Mouse (Mus musculus): Measurements from ENCODE around the gene Zfp111. TPM values are rescaled to one million over a fixed set of nuclear protein-coding genes. Genes with fewer than 3 reads are reported as not detected.

The Zfp111 gene
- polyA plus RNA-seq, 1 experiment, result 8.9 TPM

- Histone ChIP-seq H3K9ac (ENCODE audit: low read depth, poor library complexity, severe bottlenecking) (peak within 1 kb of the TSS; percentile 29), H3K4me1 (ENCODE audit: control insufficient read depth, insufficient read depth, low read length) (no peaks in the 10 kb centered on the region), H3K4me3 (ENCODE audit: low read depth, low read length) (peak within 1 kb of the TSS; percentile 99), H3K9me3 (replicated peaks; ENCODE audit: control insufficient read depth, insufficient read depth, low read length, poor library complexity, severe bottlenecking) (no peaks in the 10 kb centered on the region), H3K27me3 (ENCODE audit: control insufficient read depth, insufficient read depth, low read length, poor library complexity, severe bottlenecking) (no peaks in the 10 kb centered on the region), H3K36me3 (ENCODE audit: control insufficient read depth, insufficient read depth, low read length, poor library complexity, severe bottlenecking) (no peaks in the 10 kb centered on the region), H3K27ac (ENCODE audit: insufficient read depth, low read length) (no peak within 1 kb of the TSS)
- TF ChIP-seq EP300 (IDR thresholded peaks at IDR 0.05; ENCODE audit: insufficient read depth, low read depth, low read length), result no peak
- TF ChIP-seq CTCF (IDR thresholded peaks at IDR 0.05; ENCODE audit: low read depth, low read length), result no peak
- TF ChIP-seq POLR2A (IDR thresholded peaks at IDR 0.05; ENCODE audit: insufficient read depth, low read length), result no peak
Observed at GRCm38 (mm10) chr7:24174618-24175336, 36.5 kb downstream of the Zfp111 start, which contains the start of gene Zfp114. Gene Zfp114 (plus strand): TSS chr7:24175060.

- no peak for TF ChIP-seq EP300 (IDR thresholded peaks at IDR 0.05; ENCODE audit: insufficient read depth, low read depth, low read length)
- TF ChIP-seq CTCF (IDR thresholded peaks at IDR 0.05; ENCODE audit: low read depth, low read length), result no peak
- TF ChIP-seq POLR2A (IDR thresholded peaks at IDR 0.05; ENCODE audit: insufficient read depth, low read length), result no peak
Observed at GRCm38 (mm10) chr7:24172191-24172590, 39.1 kb downstream of the Zfp111 start.

DNA sequence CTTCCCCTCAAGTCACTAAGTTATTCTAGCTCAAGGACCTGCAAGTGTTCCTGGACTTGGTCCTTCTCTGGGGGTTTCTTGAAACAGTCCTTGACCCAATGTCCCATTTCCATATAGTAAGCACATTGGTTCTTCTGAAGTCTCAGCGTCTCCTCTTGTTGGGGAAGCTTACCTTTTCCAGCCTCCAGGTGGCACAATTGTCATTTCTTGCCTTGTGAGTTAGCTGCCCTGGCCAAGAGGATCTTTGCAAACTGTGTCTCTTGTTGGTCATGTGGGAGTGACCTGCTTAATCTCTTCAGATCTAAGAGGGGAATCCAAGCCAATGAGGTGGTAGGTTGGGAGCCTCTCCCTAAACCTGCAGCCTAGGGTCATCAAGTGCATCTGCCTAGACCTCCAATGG, 58.0 kb downstream of the Zfp111 start:
- Histone ChIP-seq H3K9me3 (replicated peaks; ENCODE audit: control insufficient read depth, insufficient read depth, low read length, poor library complexity, severe bottlenecking) (no peaks in the 10 kb centered on the region; the same call in 1 of the 2 replicates), H3K27ac (ENCODE audit: insufficient read depth, low read length) (no peak overlapping the region), H3K4me1 (ENCODE audit: control insufficient read depth, insufficient read depth, low read length) (no peaks in the 10 kb centered on the region)

More at GRCm38 (mm10) chr7:24172191-24172590, 39.1 kb downstream of the Zfp111 start:
- H3K27ac ChIP-seq (ENCODE audit: insufficient read depth, low read length), result no peak overlapping the region
- H3K9ac ChIP-seq (ENCODE audit: low read depth, poor library complexity, severe bottlenecking), result no peak overlapping the region
- H3K4me1 ChIP-seq (ENCODE audit: control insufficient read depth, insufficient read depth, low read length), result no peaks in the 10 kb centered on the region
- H3K4me3 ChIP-seq (ENCODE audit: low read depth, low read length), result no peak overlapping the region
- H3K27me3 ChIP-seq (ENCODE audit: control insufficient read depth, insufficient read depth, low read length, poor library complexity, severe bottlenecking), result no peaks in the 10 kb centered on the region
- no peaks in the 10 kb centered on the region for H3K36me3 ChIP-seq (ENCODE audit: control insufficient read depth, insufficient read depth, low read length, poor library complexity, severe bottlenecking)
- no peaks in the 10 kb centered on the region for H3K9me3 ChIP-seq (replicated peaks; ENCODE audit: control insufficient read depth, insufficient read depth, low read length, poor library complexity, severe bottlenecking)

More for the DNA sequence above, 58.0 kb downstream of the Zfp111 start:
- no peaks in the 10 kb centered on the region for H3K36me3 ChIP-seq (ENCODE audit: control insufficient read depth, insufficient read depth, low read length, poor library complexity, severe bottlenecking)
- no peaks in the 10 kb centered on the region for H3K27me3 ChIP-seq (ENCODE audit: control insufficient read depth, insufficient read depth, low read length, poor library complexity, severe bottlenecking)
- TF ChIP-seq EP300 (IDR thresholded peaks at IDR 0.05; ENCODE audit: insufficient read depth, low read depth, low read length), result no peak
- peak; percentile 47 for TF ChIP-seq CTCF (IDR thresholded peaks at IDR 0.05; ENCODE audit: low read depth, low read length)
- H3K9ac ChIP-seq (ENCODE audit: low read depth, poor library complexity, severe bottlenecking), result no peak overlapping the region
- no peak overlapping the region for H3K4me3 ChIP-seq (ENCODE audit: low read depth, low read length)

Other genes with a start within 250 kb of the Zfp111 start
- 0.15 TPM in 1 of 2 replicates, not detected in the other for gene Vmn1r181, start 236.8 kb downstream of the Zfp111 start, polyA plus RNA-seq (2011; ENCODE audit: insufficient read depth, insufficient read length, low read depth, missing spikeins)
- not detected in 2 replicates for gene V1rd19, start 209.8 kb downstream of the Zfp111 start, polyA plus RNA-seq (2011; ENCODE audit: insufficient read depth, insufficient read length, low read depth, missing spikeins)
- gene Vmn1r183, start 158.2 kb downstream of the Zfp111 start, polyA plus RNA-seq (2011; ENCODE audit: insufficient read depth, insufficient read length, low read depth, missing spikeins), result not detected in 2 replicates
- 16.9 and 18.2 TPM in 2 replicates for gene Zfp180, start 129.5 kb downstream of the Zfp111 start, polyA plus RNA-seq (2011; ENCODE audit: insufficient read depth, insufficient read length, low read depth, missing spikeins)
- 1.3 and 1.4 TPM in 2 replicates for gene Zfp112, start 99.1 kb downstream of the Zfp111 start, polyA plus RNA-seq (2011; ENCODE audit: insufficient read depth, insufficient read length, low read depth, missing spikeins)
- gene Zfp235, start 77.3 kb downstream of the Zfp111 start, polyA plus RNA-seq (2011; ENCODE audit: insufficient read depth, insufficient read length, low read depth, missing spikeins), result 3.9 and 4.6 TPM in 2 replicates
- gene Zfp114, start 36.4 kb downstream of the Zfp111 start, polyA plus RNA-seq (2011; ENCODE audit: insufficient read depth, insufficient read length, low read depth, missing spikeins), result 0.84 and 1.9 TPM in 2 replicates
- gene Zfp109, start 26.1 kb upstream of the Zfp111 start, polyA plus RNA-seq (2011; ENCODE audit: insufficient read depth, insufficient read length, low read depth, missing spikeins), result 3.9 and 4.5 TPM in 2 replicates
- 0.36 TPM in 1 of 2 replicates, not detected in the other for gene Zfp108, start 43.4 kb upstream of the Zfp111 start, polyA plus RNA-seq (2011; ENCODE audit: insufficient read depth, insufficient read length, low read depth, missing spikeins)
- gene Zfp93, start 59.0 kb upstream of the Zfp111 start, polyA plus RNA-seq (2011; ENCODE audit: insufficient read depth, insufficient read length, low read depth, missing spikeins), result 8.5 and 14.3 TPM in 2 replicates
- gene Zfp61, start 89.8 kb upstream of the Zfp111 start, polyA plus RNA-seq (2011; ENCODE audit: insufficient read depth, insufficient read length, low read depth, missing spikeins), result 5.6 and 9.0 TPM in 2 replicates
- gene Zfp94, start 105.2 kb upstream of the Zfp111 start, polyA plus RNA-seq (2011; ENCODE audit: insufficient read depth, insufficient read length, low read depth, missing spikeins), result 4.7 and 5.3 TPM in 2 replicates
- gene Tescl, start 122.5 kb upstream of the Zfp111 start, polyA plus RNA-seq (2011; ENCODE audit: insufficient read depth, insufficient read length, low read depth, missing spikeins), result not detected in 2 replicates
- not detected in 2 replicates for gene Lypd5, start 137.8 kb upstream of the Zfp111 start, polyA plus RNA-seq (2011; ENCODE audit: insufficient read depth, insufficient read length, low read depth, missing spikeins)
- gene Kcnn4, start 158.8 kb upstream of the Zfp111 start, polyA plus RNA-seq (2011; ENCODE audit: insufficient read depth, insufficient read length, low read depth, missing spikeins), result 1.4 and 1.8 TPM in 2 replicates
- gene Smg9, start 188.2 kb upstream of the Zfp111 start, polyA plus RNA-seq (2011; ENCODE audit: insufficient read depth, insufficient read length, low read depth, missing spikeins), result 25.5 and 37.9 TPM in 2 replicates
- not detected in 2 replicates for gene Irgc1, start 240.9 kb upstream of the Zfp111 start, polyA plus RNA-seq (2011; ENCODE audit: insufficient read depth, insufficient read length, low read depth, missing spikeins)

All from ES-Bruce4 (cell line).